ENCODE assay signal across 13 mouse cellular contexts in the genomic region with DNA sequence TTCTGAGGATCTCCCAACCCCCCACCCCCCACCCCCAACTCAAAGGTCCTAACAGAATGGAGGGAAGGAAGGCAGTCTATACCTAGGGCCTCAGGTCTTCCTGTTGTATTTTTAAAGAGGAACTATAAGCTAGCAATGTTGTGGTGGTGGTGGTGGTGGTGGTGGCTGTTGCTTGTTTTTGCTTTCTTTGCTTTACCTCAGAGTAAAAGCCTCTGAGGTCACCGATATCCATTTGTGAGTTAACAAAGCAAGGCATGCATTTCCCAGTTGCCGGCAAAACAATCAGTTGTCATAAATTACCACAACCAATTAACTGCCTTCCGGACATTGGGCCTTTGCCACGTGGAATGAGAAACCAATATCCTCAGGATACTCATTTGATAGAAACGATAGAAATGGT.
DNase-seq lines count a peak whose midpoint lies in the region; ATAC-seq lines count a peak whose summit lies in the region.
"Had no signal": no experiment of that assay in that cellular context is flagged by ENCODE, and none has a peak within 500 bp of the region (broad histone marks: within the 10 kb centered on the region; RNA-seq: fewer than 3 reads in every experiment).

No protein-coding gene starts in this region.

- H3K27ac ChIP-seq in heart, embryonic 15.5 days: 0 out of 2 replicates have a peak overlapping the region, but pooled peaks have one; percentile 54
- H3K27ac ChIP-seq in heart, embryonic 11.5 days (ENCODE audit: low read depth, low read length): no peak overlapping the region
- H3K27ac ChIP-seq in neural tube, embryonic 11.5 days (ENCODE audit: low read depth, low read length): 0 out of 2 replicates have a peak overlapping the region, but pooled peaks have one; percentile 15
- H3K27ac ChIP-seq in neural tube, embryonic 13.5 days (replicated peaks): 0 out of 2 replicates have a peak overlapping the region, but pooled peaks have one; percentile 35
- H3K27ac ChIP-seq: kidney, postnatal 0 days; limb, embryonic 12.5 days; midbrain, embryonic 12.5 days; stomach, postnatal 0 days had no signal

- no peak overlapping the region for H3K4me3 ChIP-seq in heart, embryonic 15.5 days
- H3K4me3 ChIP-seq in heart, embryonic 11.5 days (ENCODE audit: low read depth, low read length): no peak overlapping the region
- H3K4me3 ChIP-seq in neural tube, embryonic 11.5 days (ENCODE audit: low read depth, low read length): no peak overlapping the region
- no peak overlapping the region for H3K4me3 ChIP-seq in neural tube, embryonic 13.5 days
- H3K4me3 ChIP-seq: limb, embryonic 12.5 days; midbrain, embryonic 12.5 days had no signal

- no peak overlapping the region for H3K9ac ChIP-seq in heart, embryonic 15.5 days
- H3K9ac ChIP-seq in heart, embryonic 11.5 days (ENCODE audit: low read depth, low read length): no peak overlapping the region
- no peak overlapping the region for H3K9ac ChIP-seq in neural tube, embryonic 11.5 days (ENCODE audit: low read length)
- no peak overlapping the region for H3K9ac ChIP-seq in neural tube, embryonic 13.5 days
- H3K9ac ChIP-seq: limb, embryonic 12.5 days; midbrain, embryonic 12.5 days had no signal

- no peaks in the 10 kb centered on the region for H3K36me3 ChIP-seq in heart, embryonic 15.5 days
- H3K36me3 ChIP-seq in heart, embryonic 11.5 days (ENCODE audit: control insufficient read depth, insufficient read depth, low read length): no peaks in the 10 kb centered on the region
- H3K36me3 ChIP-seq in neural tube, embryonic 11.5 days (ENCODE audit: control insufficient read depth, insufficient read depth, low read length): no peaks in the 10 kb centered on the region
- no peaks in the 10 kb centered on the region for H3K36me3 ChIP-seq in neural tube, embryonic 13.5 days
- H3K36me3 ChIP-seq: limb, embryonic 12.5 days; midbrain, embryonic 12.5 days had no signal

- 74% methylated on average over 5 of the region's 5 CpGs for WGBS in heart, embryonic 15.5 days
- 75% methylated on average over 5 of the region's 5 CpGs for WGBS in heart, embryonic 11.5 days (ENCODE audit: insufficient replicate concordance)
- WGBS in neural tube, embryonic 11.5 days: 27% methylated on average over 5 of the region's 5 CpGs
- WGBS in neural tube, embryonic 13.5 days: 10% methylated on average over 5 of the region's 5 CpGs

- H3K27me3 ChIP-seq in heart, embryonic 15.5 days: 0 out of 2 replicates have a peak, but pooled peaks cover 6% of the 10 kb centered on the region
- no peaks in the 10 kb centered on the region for H3K27me3 ChIP-seq in heart, embryonic 11.5 days (ENCODE audit: control insufficient read depth, insufficient read depth, low read length)
- no peaks in the 10 kb centered on the region for H3K27me3 ChIP-seq in neural tube, embryonic 11.5 days (ENCODE audit: control insufficient read depth, insufficient read depth, low read length)
- H3K27me3 ChIP-seq in neural tube, embryonic 13.5 days: no peaks in the 10 kb centered on the region
- H3K27me3 ChIP-seq: midbrain, embryonic 12.5 days had no signal

- H3K4me2 ChIP-seq in heart, embryonic 15.5 days: no peak overlapping the region
- H3K4me2 ChIP-seq in heart, embryonic 11.5 days: no peak overlapping the region
- no peak overlapping the region for H3K4me2 ChIP-seq in neural tube, embryonic 11.5 days (ENCODE audit: low read depth)
- no peak overlapping the region for H3K4me2 ChIP-seq in neural tube, embryonic 13.5 days
- H3K4me2 ChIP-seq: limb, embryonic 12.5 days; midbrain, embryonic 12.5 days had no signal

- ATAC-seq in heart, embryonic 15.5 days (replicated peaks; ENCODE audit: insufficient number of reproducible peaks, insufficient read depth, low FRiP score, low read depth): no peak
- no peak for ATAC-seq in heart, embryonic 11.5 days (replicated peaks; ENCODE audit: insufficient number of reproducible peaks, low FRiP score, low TSS enrichment)
- ATAC-seq in neural tube, embryonic 11.5 days (ENCODE audit: insufficient read depth, low FRiP score, low TSS enrichment): peak; percentile 18; the same call in 1 of the 2 replicates
- peak; percentile 31 for ATAC-seq in granulocyte monocyte progenitor cell, adult 5-6 weeks (replicated peaks; ENCODE audit: poor library complexity, severe bottlenecking)
- ATAC-seq in neural tube, embryonic 13.5 days (ENCODE audit: low read depth): no peak

- H3K4me1 ChIP-seq in heart, embryonic 15.5 days (replicated peaks): peaks cover 26% of the 10 kb centered on the region
- H3K4me1 ChIP-seq in heart, embryonic 11.5 days (ENCODE audit: control insufficient read depth, insufficient read depth, low read length): peaks cover 18% of the 10 kb centered on the region
- H3K4me1 ChIP-seq in neural tube, embryonic 11.5 days (ENCODE audit: control insufficient read depth, insufficient read depth, low read length): peaks cover 17% of the 10 kb centered on the region; the same call in 1 of the 2 replicates
- peaks cover 47% of the 10 kb centered on the region for H3K4me1 ChIP-seq in neural tube, embryonic 13.5 days (replicated peaks)

- no peak for DNase-seq in neural tube, embryonic 11.5 days (ENCODE audit: low spot score)
- DNase-seq in neural tube, embryonic 10.5 days (ENCODE audit: extremely low spot score, low spot score): no peak
- no peak for DNase-seq in layer of hippocampus, postnatal 25 days (ENCODE audit: extremely low spot score in 1 of 2, low spot score in 1 of 2)
- DNase-seq in c-Kit-positive CD71-positive TER-119-positive erythroid progenitor cells, embryonic 14.5 days (ENCODE audit: low spot score): no peak
- DNase-seq: adrenal gland, adult 2 months had no signal

- no peaks in the 10 kb centered on the region for H3K9me3 ChIP-seq in heart, embryonic 15.5 days (replicated peaks)
- H3K9me3 ChIP-seq in heart, embryonic 11.5 days (replicated peaks; ENCODE audit: control insufficient read depth, low read length): no peaks in the 10 kb centered on the region
- no peaks in the 10 kb centered on the region for H3K9me3 ChIP-seq in neural tube, embryonic 11.5 days (ENCODE audit: control insufficient read depth, low read length)
- H3K9me3 ChIP-seq in neural tube, embryonic 13.5 days: no peaks in the 10 kb centered on the region
- H3K9me3 ChIP-seq: limb, embryonic 12.5 days; midbrain, embryonic 12.5 days had no signal

Comparison
In these comparisons a context has a peak if more than half of its experiments do, and no peak if none do; other contexts are left out.
1. ATAC-seq: peak in neural tube, embryonic 11.5 days (single experiment) and granulocyte monocyte progenitor cell, adult 5-6 weeks (single experiment); none in heart, embryonic 15.5 days (single experiment), heart, embryonic 11.5 days (single experiment) and neural tube, embryonic 13.5 days (single experiment).